Mouse (Mus musculus) embryonic facial prominence, embryonic 13.5 days (tissue): ENCODE data around the gene B430305J03Rik. TPM values are rescaled to one million over a fixed set of nuclear protein-coding genes. Genes with fewer than 3 reads are reported as not detected.

Experiments
- ATAC-seq: fragments of 200-750 bp; cut with Nextera tagmentation; 2 replicates; pipeline ENCODE4 v1.8.0; 2017; ENCODE audit warnings: low read depth; ENCODE audit not compliant: insufficient number of reproducible peaks, insufficient read depth, low FRiP score, low TSS enrichment
- H3K27ac ChIP-seq: fragments of 300-500 bp; sonication (generic); 2 replicates; pipeline ENCODE4 v1.5.1; 2015; ENCODE audit warnings: moderate library complexity, mild to moderate bottlenecking, inconsistent platforms
- H3K27me3 ChIP-seq: fragments of 300-500 bp; sonication (generic); 2 replicates; pipeline ENCODE4 v1.6.1; 2015; ENCODE audit warnings: mild to moderate bottlenecking, inconsistent platforms
- H3K36me3 ChIP-seq: fragments of 300-500 bp; sonication (generic); 2 replicates; pipeline ENCODE4 v1.6.1; 2015; ENCODE audit warnings: mild to moderate bottlenecking, inconsistent platforms
- H3K4me1 ChIP-seq: fragments of 300-500 bp; sonication (generic); 2 replicates; pipeline ENCODE4 v1.6.1; 2015; ENCODE audit warnings: inconsistent platforms
- H3K4me2 ChIP-seq: fragments of 300-500 bp; sonication (generic); 2 replicates; pipeline ENCODE4 v1.6.1; 2015; ENCODE audit warnings: moderate library complexity, mild to moderate bottlenecking, inconsistent platforms
- H3K4me3 ChIP-seq: fragments of 300-500 bp; sonication (generic); 2 replicates; pipeline ENCODE4 v1.5.1; 2015; ENCODE audit warnings: mild to moderate bottlenecking, inconsistent platforms
- H3K9ac ChIP-seq: fragments of 300-500 bp; sonication (generic); 2 replicates; pipeline ENCODE4 v1.6.1; 2015; ENCODE audit warnings: mild to moderate bottlenecking, inconsistent platforms
- H3K9me3 ChIP-seq: fragments of 300-500 bp; sonication (generic); 2 replicates; pipeline ENCODE4 v1.6.1; 2016; ENCODE audit warnings: inconsistent platforms
- WGBS: fragments of 180-500 bp; shearing (Covaris S2); methylation state at CpG from one replicate; pipeline ENCODE4 v1.1.7; 2015; ENCODE audit warnings: mixed read lengths; 5-methylcytosine and 5-hydroxymethylcytosine counted together
- polyA plus RNA-seq: library from polyadenylated mRNA; unstranded; fragments of >200 nt; fragmentation: Nextera tagmentation; extraction: Ambion mirVana; gene quantifications from 2 replicates; pipeline ENCODE4 v1.2.1, GENCODE M21; 2015

Gene B430305J03Rik
- polyA plus RNA-seq, 1 experiment from 2014 or later = not detected

DNA sequence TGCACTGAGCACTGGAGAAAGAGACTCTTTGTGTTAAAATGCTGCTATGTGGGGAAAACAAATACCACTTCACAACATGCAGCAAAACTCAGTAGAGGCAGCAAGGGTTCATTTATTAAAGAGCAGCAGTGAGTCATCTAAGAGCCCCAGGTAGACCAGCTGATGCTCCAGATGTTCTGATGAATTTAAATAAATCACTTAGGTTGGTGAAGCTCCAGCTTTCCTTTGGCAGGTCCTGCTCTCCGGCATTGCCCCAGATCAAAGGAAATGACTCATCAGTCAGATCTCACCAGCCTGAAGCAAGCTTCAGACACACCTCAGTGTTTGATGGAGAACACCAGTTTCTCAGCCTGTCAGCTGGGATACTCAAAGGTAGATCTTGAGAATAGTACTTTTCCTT is 20.1 kb downstream of the B430305J03Rik start:
- no peaks in the 10 kb centered on the region for H3K36me3 ChIP-seq
- H3K4me2 ChIP-seq = no peak overlapping the region
- peaks cover 4% of the 10 kb centered on the region for H3K4me1 ChIP-seq
- no peak overlapping the region for H3K4me3 ChIP-seq
- H3K9ac ChIP-seq = no peak overlapping the region
- ATAC-seq = no peak
- H3K27me3 ChIP-seq = no peaks in the 10 kb centered on the region
- no peak overlapping the region for H3K27ac ChIP-seq
- H3K9me3 ChIP-seq = no peaks in the 10 kb centered on the region
- 16% methylated on average over 1 of the region's 1 CpGs for WGBS

DNA sequence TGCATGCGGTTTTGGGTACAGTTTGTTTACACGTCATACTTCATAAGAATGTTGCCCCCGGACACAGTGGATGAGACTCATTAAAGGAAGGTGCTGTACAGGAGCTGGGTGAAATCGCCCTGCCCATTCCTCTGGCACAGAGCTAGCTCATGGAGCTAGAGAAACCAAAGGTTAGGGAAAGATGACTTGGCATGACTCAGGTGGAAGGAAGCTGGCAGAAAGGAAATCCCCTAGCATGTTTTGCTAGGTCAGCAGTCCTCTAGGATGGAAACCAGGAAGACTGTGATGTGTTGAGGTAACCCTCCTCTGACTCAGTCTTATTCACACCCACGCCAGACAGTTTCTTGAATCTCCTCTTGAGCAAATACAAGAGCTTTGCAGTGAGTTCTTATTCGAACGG is 21.7 kb downstream of the B430305J03Rik start:
- H3K4me1 ChIP-seq = peaks cover 4% of the 10 kb centered on the region
- no peak overlapping the region for H3K4me3 ChIP-seq
- no peak overlapping the region for H3K27ac ChIP-seq
- H3K36me3 ChIP-seq = no peaks in the 10 kb centered on the region
- no peaks in the 10 kb centered on the region for H3K27me3 ChIP-seq
- no peak for ATAC-seq
- H3K9me3 ChIP-seq = no peaks in the 10 kb centered on the region
- 74% methylated on average over 7 of the region's 7 CpGs for WGBS
- no peak overlapping the region for H3K4me2 ChIP-seq
- no peak overlapping the region for H3K9ac ChIP-seq

GRCm38 (mm10) chr3:61340321-61340720 is 25.4 kb downstream of the B430305J03Rik start:
- H3K4me1 ChIP-seq = 0 out of 2 replicates have a peak, but pooled peaks cover under 1% of the 10 kb centered on the region
- ATAC-seq = no peak
- no peak overlapping the region for H3K27ac ChIP-seq
- H3K27me3 ChIP-seq = no peaks in the 10 kb centered on the region
- no peak overlapping the region for H3K4me2 ChIP-seq
- H3K9ac ChIP-seq = no peak overlapping the region
- no peaks in the 10 kb centered on the region for H3K36me3 ChIP-seq
- no peaks in the 10 kb centered on the region for H3K9me3 ChIP-seq
- H3K4me3 ChIP-seq = no peak overlapping the region
- WGBS = 75% methylated on average over 5 of the region's 5 CpGs

DNA sequence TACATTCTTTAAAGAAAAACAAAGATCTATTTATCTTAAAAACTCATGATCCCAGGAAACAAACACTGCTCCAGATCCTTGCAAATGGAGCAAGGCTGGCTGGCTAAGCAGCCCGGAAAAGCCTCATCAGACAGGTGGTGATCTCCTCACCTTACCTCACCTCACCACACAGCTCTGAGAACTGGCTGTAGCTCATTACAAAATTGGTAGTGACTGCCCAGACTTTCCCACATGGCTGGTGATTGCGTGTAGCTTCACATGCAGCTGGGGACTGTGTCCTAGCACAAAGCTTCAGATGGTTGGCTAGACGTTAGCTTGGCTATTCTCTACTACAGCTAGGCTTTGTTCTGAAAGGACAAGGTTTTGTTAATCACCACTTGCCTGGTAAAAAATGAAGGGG is 28.5 kb downstream of the B430305J03Rik start:
- Histone ChIP-seq H3K27me3 (no peaks in the 10 kb centered on the region), H3K4me3 (no peak overlapping the region), H3K36me3 (no peaks in the 10 kb centered on the region), H3K9me3 (no peaks in the 10 kb centered on the region), H3K27ac (no peak overlapping the region), H3K4me1 (no peaks in the 10 kb centered on the region), H3K4me2 (no peak overlapping the region), H3K9ac (no peak overlapping the region)
- no peak for ATAC-seq
- 80% methylated on average over 3 of the region's 3 CpGs for WGBS

GRCm38 (mm10) chr3:61336205-61336604 is 29.5 kb downstream of the B430305J03Rik start:
- no peak overlapping the region for H3K4me2 ChIP-seq
- no peaks in the 10 kb centered on the region for H3K36me3 ChIP-seq
- H3K9me3 ChIP-seq = no peaks in the 10 kb centered on the region
- no peak overlapping the region for H3K4me3 ChIP-seq
- no peak for ATAC-seq
- WGBS = 45% methylated on average over 2 of the region's 2 CpGs
- no peaks in the 10 kb centered on the region for H3K4me1 ChIP-seq
- H3K27me3 ChIP-seq = no peaks in the 10 kb centered on the region
- H3K27ac ChIP-seq = no peak overlapping the region
- no peak overlapping the region for H3K9ac ChIP-seq

GRCm38 (mm10) chr3:61321632-61322031 is 44.1 kb downstream of the B430305J03Rik start:
- Histone ChIP-seq H3K27ac (no peak overlapping the region), H3K4me1 (no peaks in the 10 kb centered on the region), H3K36me3 (no peaks in the 10 kb centered on the region), H3K4me2 (no peak overlapping the region), H3K9ac (no peak overlapping the region), H3K9me3 (no peaks in the 10 kb centered on the region), H3K4me3 (no peak overlapping the region), H3K27me3 (no peaks in the 10 kb centered on the region)
- ATAC-seq = no peak
- 92% methylated on average over 6 of the region's 6 CpGs for WGBS

DNA sequence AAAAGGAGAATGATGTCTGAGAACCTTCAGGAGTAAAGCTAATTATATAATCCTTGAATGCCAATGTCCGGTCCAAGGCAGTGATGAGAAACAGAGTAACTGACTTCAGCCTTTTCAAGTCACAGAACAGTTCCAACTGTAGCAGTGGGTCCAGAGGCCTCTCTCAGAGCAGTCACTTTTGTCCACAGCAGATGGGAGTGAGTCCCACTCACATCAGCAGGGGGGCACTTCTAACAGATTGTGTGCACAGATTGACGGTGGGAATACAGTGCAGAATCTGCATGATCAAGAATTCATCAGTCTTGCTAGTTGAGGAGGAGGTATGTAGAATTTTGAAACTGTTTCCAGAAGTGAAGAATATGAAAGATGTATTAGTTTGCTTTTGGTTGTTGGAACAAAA is 45.7 kb downstream of the B430305J03Rik start:
- H3K4me1 ChIP-seq = no peaks in the 10 kb centered on the region
- H3K9me3 ChIP-seq = no peaks in the 10 kb centered on the region
- no peaks in the 10 kb centered on the region for H3K36me3 ChIP-seq
- no peak overlapping the region for H3K4me3 ChIP-seq
- no peak overlapping the region for H3K27ac ChIP-seq
- no peak overlapping the region for H3K9ac ChIP-seq
- H3K4me2 ChIP-seq = no peak overlapping the region
- H3K27me3 ChIP-seq = no peaks in the 10 kb centered on the region
- ATAC-seq = no peak
- WGBS = 79% methylated on average over 2 of the region's 2 CpGs

GRCm38 (mm10) chr3:61315002-61315401 is 50.7 kb downstream of the B430305J03Rik start:
- no peak overlapping the region for H3K9ac ChIP-seq
- no peaks in the 10 kb centered on the region for H3K36me3 ChIP-seq
- no peak overlapping the region for H3K27ac ChIP-seq
- H3K9me3 ChIP-seq = no peaks in the 10 kb centered on the region
- 83% methylated on average over 2 of the region's 2 CpGs for WGBS
- no peaks in the 10 kb centered on the region for H3K4me1 ChIP-seq
- H3K4me3 ChIP-seq = no peak overlapping the region
- H3K27me3 ChIP-seq = no peaks in the 10 kb centered on the region
- H3K4me2 ChIP-seq = no peak overlapping the region
- ATAC-seq = no peak

Other genes with a start within 250 kb of the B430305J03Rik start
- 19.2 and 20.0 TPM in 2 replicates for gene Rap2b, start 4.3 kb downstream of the B430305J03Rik start, polyA plus RNA-seq